Mouse (Mus musculus) midbrain, embryonic 14.5 days (tissue): ENCODE results near the gene Glp1r. TPM values are rescaled to one million over a fixed set of nuclear protein-coding genes. Genes with fewer than 3 reads are reported as not detected.
A peak's percentile ranks its signal among the peaks of the same experiment; 100 is the strongest.

Source experiments
- ATAC-seq: fragments of 200-750 bp; cut with Nextera tagmentation; 2 replicates; pipeline ENCODE4 v1.8.0; 2017; ENCODE audit warnings: moderate number of reproducible peaks, moderate library complexity; ENCODE audit not compliant: low FRiP score, low TSS enrichment
- DNase-seq: peaks from one replicate; pipeline ENCODE4 v3.0.0-alpha.2; 2015
- H3K27ac ChIP-seq: fragments of 300-500 bp; sonication (generic); replicated peaks from 2 replicates; pipeline ENCODE4 v1.5.1; 2014; ENCODE audit warnings: mild to moderate bottlenecking, low read depth, low read length, moderate library complexity
- H3K27me3 ChIP-seq: fragments of 300-500 bp; sonication (generic); 2 replicates; pipeline ENCODE4 v1.6.1; 2014; ENCODE audit warnings: low read length, control low read depth, mixed read lengths; ENCODE audit not compliant: control insufficient read depth, insufficient read depth
- H3K36me3 ChIP-seq: fragments of 300-500 bp; sonication (generic); 2 replicates; pipeline ENCODE4 v1.6.1; 2014; ENCODE audit warnings: low read length, control low read depth; ENCODE audit not compliant: control insufficient read depth, insufficient read depth
- H3K4me1 ChIP-seq: fragments of 300-500 bp; sonication (generic); 2 replicates; pipeline ENCODE4 v1.6.1; 2014; ENCODE audit warnings: mild to moderate bottlenecking, antibody characterized with exemption, low read length, control low read depth; ENCODE audit not compliant: control insufficient read depth, insufficient read depth
- H3K4me2 ChIP-seq: fragments of 300-500 bp; sonication (generic); 2 replicates; pipeline ENCODE4 v1.6.1; 2014; ENCODE audit warnings: mild to moderate bottlenecking, low read length, moderate library complexity
- H3K4me3 ChIP-seq: fragments of 300-500 bp; sonication (generic); replicated peaks from 2 replicates; pipeline ENCODE4 v1.5.1; 2014; ENCODE audit warnings: low read depth, low read length
- H3K9ac ChIP-seq: fragments of 300-500 bp; sonication (generic); replicated peaks from 2 replicates; pipeline ENCODE4 v1.6.1; 2014; ENCODE audit warnings: mild to moderate bottlenecking, low read length, moderate library complexity
- H3K9me3 ChIP-seq: fragments of 300-500 bp; sonication (generic); 2 replicates; pipeline ENCODE4 v1.6.1; 2016; ENCODE audit warnings: low read length, control low read depth, mixed read lengths; ENCODE audit not compliant: control insufficient read depth
- WGBS: fragments of 180-500 bp; shearing (Covaris S2); extraction: QIAGEN DNeasy Blood & Tissue Kit; methylation state at CpG from one replicate; pipeline ENCODE4 v1.1.7; 2014; 5-methylcytosine and 5-hydroxymethylcytosine counted together
- microRNA-seq: library from miRNA; unstranded; fragments of <30 nt; microRNA quantifications from one replicate; pipeline ENCODE4, GENCODE M21; 2016
- polyA plus RNA-seq: library from polyadenylated mRNA; unstranded; fragments of >200 nt; fragmentation: Nextera tagmentation; extraction: Ambion mirVana; gene quantifications from 2 replicates; pipeline ENCODE4 v1.2.1, GENCODE M21; 2014

Glp1r gene
- polyA plus RNA-seq, 1 experiment from 2014 or later: 0.46 TPM

GRCm38 (mm10) chr17:30969983-30970382 lies 68.4 kb downstream of the Glp1r start:
- Histone ChIP-seq H3K27ac (no peak overlapping the region), H3K4me1 (no peaks in the 10 kb centered on the region), H3K9me3 (no peaks in the 10 kb centered on the region), H3K27me3 (no peaks in the 10 kb centered on the region), H3K4me2 (no peak overlapping the region), H3K4me3 (no peak overlapping the region), H3K9ac (no peak overlapping the region), H3K36me3 (no peaks in the 10 kb centered on the region)
- no peak for DNase-seq
- WGBS: 66% methylated on average over 4 of the region's 4 CpGs
- no peak for ATAC-seq

GRCm38 (mm10) chr17:30971877-30972276 lies 70.3 kb downstream of the Glp1r start:
- Histone ChIP-seq H3K4me2 (no peak overlapping the region), H3K9ac (no peak overlapping the region), H3K27ac (no peak overlapping the region), H3K9me3 (no peaks in the 10 kb centered on the region), H3K4me3 (no peak overlapping the region), H3K27me3 (no peaks in the 10 kb centered on the region), H3K36me3 (no peaks in the 10 kb centered on the region), H3K4me1 (no peaks in the 10 kb centered on the region)
- no peak for DNase-seq
- 86% methylated on average over 7 of the region's 7 CpGs for WGBS
- no peak for ATAC-seq

GRCm38 (mm10) chr17:30973332-30973731 lies 71.7 kb downstream of the Glp1r start:
- WGBS: 86% methylated on average over 6 of the region's 6 CpGs
- no peak overlapping the region for H3K9ac ChIP-seq
- no peaks in the 10 kb centered on the region for H3K4me1 ChIP-seq
- no peak overlapping the region for H3K27ac ChIP-seq
- no peaks in the 10 kb centered on the region for H3K27me3 ChIP-seq
- H3K36me3 ChIP-seq: no peaks in the 10 kb centered on the region
- DNase-seq (no peak), ATAC-seq (no peak)
- H3K4me2 ChIP-seq: no peak overlapping the region
- no peaks in the 10 kb centered on the region for H3K9me3 ChIP-seq
- H3K4me3 ChIP-seq: no peak overlapping the region

- Histone ChIP-seq H3K27me3 (no peaks in the 10 kb centered on the region), H3K36me3 (no peaks in the 10 kb centered on the region), H3K9ac (no peak overlapping the region), H3K4me1 (no peaks in the 10 kb centered on the region), H3K9me3 (no peaks in the 10 kb centered on the region), H3K4me2 (no peak overlapping the region), H3K27ac (no peak overlapping the region), H3K4me3 (no peak overlapping the region)
- 70% methylated on average over 2 of the region's 2 CpGs for WGBS
- ATAC-seq (no peak), DNase-seq (no peak)
Observed at GRCm38 (mm10) chr17:30977290-30977689, 75.7 kb downstream of the Glp1r start.

GRCm38 (mm10) chr17:30978556-30978955 lies 76.9 kb downstream of the Glp1r start:
- Histone ChIP-seq H3K4me3 (no peak overlapping the region), H3K36me3 (no peaks in the 10 kb centered on the region), H3K27me3 (no peaks in the 10 kb centered on the region), H3K27ac (no peak overlapping the region), H3K9ac (no peak overlapping the region), H3K9me3 (no peaks in the 10 kb centered on the region), H3K4me1 (no peaks in the 10 kb centered on the region), H3K4me2 (no peak overlapping the region)
- DNase-seq: no peak
- no peak for ATAC-seq
- 87% methylated on average over 10 of the region's 10 CpGs for WGBS

GRCm38 (mm10) chr17:30983521-30983920 lies 81.9 kb downstream of the Glp1r start:
- no peak overlapping the region for H3K4me2 ChIP-seq
- no peak overlapping the region for H3K27ac ChIP-seq
- no peak overlapping the region for H3K9ac ChIP-seq
- H3K9me3 ChIP-seq: no peaks in the 10 kb centered on the region
- no peak for DNase-seq
- WGBS: 82% methylated on average over 4 of the region's 4 CpGs
- no peak for ATAC-seq
- H3K27me3 ChIP-seq: no peaks in the 10 kb centered on the region
- H3K4me1 ChIP-seq: no peaks in the 10 kb centered on the region
- no peak overlapping the region for H3K4me3 ChIP-seq
- no peaks in the 10 kb centered on the region for H3K36me3 ChIP-seq

- ATAC-seq (no peak), DNase-seq (peak; percentile 81)
- no peaks in the 10 kb centered on the region for H3K36me3 ChIP-seq
- 80% methylated on average over 10 of the region's 10 CpGs for WGBS
- no peak overlapping the region for H3K4me2 ChIP-seq
- no peak overlapping the region for H3K9ac ChIP-seq
- no peaks in the 10 kb centered on the region for H3K4me1 ChIP-seq
- H3K9me3 ChIP-seq: no peaks in the 10 kb centered on the region
- no peaks in the 10 kb centered on the region for H3K27me3 ChIP-seq
- H3K4me3 ChIP-seq: no peak overlapping the region
- no peak overlapping the region for H3K27ac ChIP-seq
Observed at GRCm38 (mm10) chr17:30990254-30990653, 88.6 kb downstream of the Glp1r start.

Small RNA genes within 50 kb of the gene (microRNA-seq; reads per million reads assigned to microRNA genes)
- not detected for gene Gm24026

Other genes with a start within 250 kb of the Glp1r start
- not detected in 2 replicates for gene Umodl1, start 52.8 kb downstream of the Glp1r start, polyA plus RNA-seq
- gene Abcg1, start 155.9 kb downstream of the Glp1r start, polyA plus RNA-seq: 23.1 and 24.7 TPM in 2 replicates
- gene Tff3, start 227.8 kb downstream of the Glp1r start, polyA plus RNA-seq: 0.51 and 1.3 TPM in 2 replicates
- gene Tff2, start 242.5 kb downstream of the Glp1r start, polyA plus RNA-seq: not detected in 2 replicates